Mouse (Mus musculus) neutrophil, adult 65 days (primary cell): Measurements from ENCODE around the gene Krtap28-13. TPM values are rescaled to one million over a fixed set of nuclear protein-coding genes. Genes with fewer than 3 reads are reported as not detected.

Source experiments
- total RNA-seq: library from RNA; stranded (reverse); gene quantifications from 2 replicates; pipeline ENCODE4 v1.2.4, GENCODE M21; 2023

The Krtap28-13 gene
- not detected in 2 replicates for total RNA-seq

GRCm38 (mm10) chr1:83060643-83061042, at the start of gene Krtap28-13:
Krtap28-13 (plus strand) TSS chr1:83060930.

GRCm38 (mm10) chr1:83038109-83038672, 22.5 kb upstream of the Krtap28-13 start, which contains the start of gene Slc19a3:
Slc19a3 (minus strand) TSS chr1:83038448.

GRCm38 (mm10) chr1:83042380-83042779, 18.4 kb upstream of the Krtap28-13 start, which contains the start of gene Krtap28-10:
Krtap28-10 (minus strand) TSS chr1:83042480.

GRCm38 (mm10) chr1:83044882-83045427, 15.8 kb upstream of the Krtap28-13 start, which contains the start of gene Gm47969:
Gm47969 (plus strand) TSS chr1:83044932.

GRCm38 (mm10) chr1:83059278-83059677, 1.5 kb upstream of the Krtap28-13 start, which contains the start of gene A030005K14Rik:
A030005K14Rik (minus strand) TSS chr1:83059378.

Other genes with a start within 250 kb of the Krtap28-13 start
- gene Agfg1, start 221.4 kb upstream of the Krtap28-13 start, total RNA-seq = 51.6 and 51.8 TPM in 2 replicates
- gene A030005L19Rik, start 147.6 kb upstream of the Krtap28-13 start, total RNA-seq = 0.82 TPM in 1 of 2 replicates, not detected in the other
- not detected in 2 replicates for gene A030014E15Rik, start 136.0 kb upstream of the Krtap28-13 start, total RNA-seq
- gene Gm6217, start 129.5 kb upstream of the Krtap28-13 start, total RNA-seq = not detected in 2 replicates
- gene A030003K21Rik, start 117.5 kb upstream of the Krtap28-13 start, total RNA-seq = not detected in 2 replicates
- not detected in 2 replicates for gene Gm7544, start 104.9 kb upstream of the Krtap28-13 start, total RNA-seq
- not detected in 2 replicates for gene Gm47955, start 100.6 kb upstream of the Krtap28-13 start, total RNA-seq
- gene Gm47959, start 60.4 kb upstream of the Krtap28-13 start, total RNA-seq = not detected in 2 replicates
- gene Slc19a3, start 22.5 kb upstream of the Krtap28-13 start, total RNA-seq = not detected in 2 replicates
- not detected in 2 replicates for gene Krtap28-10, start 18.4 kb upstream of the Krtap28-13 start, total RNA-seq
- gene Gm47969, start 16.0 kb upstream of the Krtap28-13 start, total RNA-seq = not detected in 2 replicates
- not detected in 2 replicates for gene A030005K14Rik, start 1.6 kb upstream of the Krtap28-13 start, total RNA-seq
- not detected in 2 replicates for gene Ccl20, start 55.8 kb downstream of the Krtap28-13 start, total RNA-seq
- not detected in 2 replicates for gene Daw1, start 98.8 kb downstream of the Krtap28-13 start, total RNA-seq